Mouse (Mus musculus): ENCODE data around the gene 4933425L06Rik.

4933425L06Rik gene

DNA sequence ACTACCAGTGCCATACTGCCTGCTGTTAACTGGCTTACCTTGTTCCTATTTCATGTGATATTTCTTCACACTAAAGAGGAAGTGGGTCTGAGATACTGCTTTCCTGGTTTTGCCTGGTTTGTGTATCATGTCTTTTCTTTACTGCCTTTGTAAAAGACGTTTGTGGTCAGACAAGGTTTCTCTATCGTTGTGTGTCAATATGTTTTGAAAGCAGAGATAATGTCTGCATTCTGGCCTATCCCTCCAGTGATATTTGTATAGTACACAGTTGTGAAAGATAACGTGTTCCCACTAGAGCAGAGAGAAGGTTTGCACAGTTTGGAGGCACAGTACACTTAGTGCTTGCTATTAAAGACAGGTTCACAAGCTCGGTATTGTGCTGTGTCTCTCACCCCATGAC lies 58.0 kb downstream of the 4933425L06Rik start:
- 83% methylated on average over 4 of the region's 4 CpGs for WGBS

DNA sequence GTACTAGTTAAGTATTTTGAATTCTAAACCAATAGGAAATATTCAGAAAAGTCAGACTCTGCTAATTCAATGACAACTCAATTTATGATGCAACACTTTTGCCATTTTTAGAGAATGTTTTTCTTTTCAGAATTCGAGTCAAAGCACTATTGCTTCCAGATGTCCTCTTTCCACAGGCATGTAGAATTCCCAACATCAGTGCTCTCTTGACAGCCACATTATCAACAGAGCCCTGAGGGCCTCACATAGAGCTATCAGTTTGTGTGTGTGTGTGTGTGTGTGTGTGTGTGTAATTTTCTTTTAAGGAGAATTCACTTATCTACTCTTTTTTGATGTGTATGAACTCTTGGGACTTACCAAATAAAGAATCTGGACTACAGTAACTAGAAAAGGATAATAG lies 64.9 kb downstream of the 4933425L06Rik start:
- whole genome bisulfite sequencing: 43% methylated on average over 1 of the region's 1 CpGs

DNA sequence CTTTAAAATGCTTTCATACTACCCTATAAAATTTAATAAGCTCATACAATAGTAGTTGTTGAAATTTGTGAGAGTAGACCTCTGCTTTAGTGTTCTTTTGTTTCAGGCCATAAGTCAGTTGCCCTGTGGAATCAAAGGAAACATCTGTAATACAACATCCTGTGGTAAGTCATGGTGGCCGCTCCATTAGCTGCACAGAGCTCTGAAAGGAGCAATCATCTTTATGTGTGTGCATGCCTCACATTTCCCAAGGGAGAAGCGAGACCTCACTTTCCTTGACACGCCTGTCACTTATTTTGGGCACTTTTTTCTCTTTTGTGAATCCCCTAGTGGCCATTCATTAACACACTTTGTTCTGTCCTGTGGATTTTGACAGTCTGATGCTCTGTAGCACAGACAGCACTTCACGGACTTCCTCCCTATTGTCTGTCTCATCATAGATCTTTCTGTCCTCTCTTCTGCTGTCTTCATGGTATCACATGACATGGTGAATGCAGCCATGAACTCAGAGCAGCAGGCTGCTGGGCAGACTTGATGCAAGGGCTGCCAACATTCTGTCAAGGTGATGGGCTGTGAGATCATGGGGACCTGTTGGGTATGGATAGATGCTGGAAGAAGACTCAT lies 66.0 kb downstream of the 4933425L06Rik start:
- WGBS: 73% methylated on average over 4 of the region's 4 CpGs

DNA sequence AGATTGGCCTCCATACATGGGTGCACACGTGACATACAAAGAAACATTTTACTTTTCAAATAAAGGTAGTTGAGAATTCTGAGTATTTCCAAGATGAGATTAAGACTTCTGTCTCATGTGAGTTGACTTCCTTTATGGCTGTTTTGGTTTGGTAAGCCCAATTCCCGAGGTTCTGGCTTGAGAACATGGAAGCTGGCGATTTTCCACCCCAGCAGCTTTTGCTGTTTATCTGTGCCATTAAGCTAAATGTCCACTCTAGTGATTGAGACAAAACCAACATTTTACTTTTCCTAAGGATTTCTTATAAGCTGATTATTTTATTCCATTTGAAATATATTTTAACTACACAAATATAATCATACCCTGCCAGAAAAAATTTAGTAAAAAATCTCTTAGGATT lies 68.1 kb downstream of the 4933425L06Rik start:
- 84% methylated on average over 3 of the region's 3 CpGs for WGBS

DNA sequence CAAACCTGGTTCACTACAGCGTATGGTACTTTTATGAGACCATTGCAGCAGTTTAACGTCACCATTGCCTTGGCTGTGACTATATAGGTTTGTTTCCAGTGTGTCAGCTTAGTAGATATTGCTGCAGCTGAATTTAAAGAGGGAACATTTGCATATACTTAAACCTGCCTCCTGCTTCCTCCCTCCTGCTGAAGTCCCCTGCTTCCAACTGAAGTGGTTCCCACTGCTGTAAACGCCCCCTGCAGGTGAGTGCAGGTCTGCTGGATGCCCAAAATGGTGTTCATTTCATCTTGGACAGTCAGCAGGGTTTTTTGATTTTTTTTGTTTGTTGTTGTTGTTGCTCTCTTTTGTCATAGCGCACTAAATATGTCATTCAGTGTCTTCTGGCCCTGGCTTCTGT lies 72.0 kb downstream of the 4933425L06Rik start:
- 61% methylated on average over 4 of the region's 4 CpGs for WGBS

DNA sequence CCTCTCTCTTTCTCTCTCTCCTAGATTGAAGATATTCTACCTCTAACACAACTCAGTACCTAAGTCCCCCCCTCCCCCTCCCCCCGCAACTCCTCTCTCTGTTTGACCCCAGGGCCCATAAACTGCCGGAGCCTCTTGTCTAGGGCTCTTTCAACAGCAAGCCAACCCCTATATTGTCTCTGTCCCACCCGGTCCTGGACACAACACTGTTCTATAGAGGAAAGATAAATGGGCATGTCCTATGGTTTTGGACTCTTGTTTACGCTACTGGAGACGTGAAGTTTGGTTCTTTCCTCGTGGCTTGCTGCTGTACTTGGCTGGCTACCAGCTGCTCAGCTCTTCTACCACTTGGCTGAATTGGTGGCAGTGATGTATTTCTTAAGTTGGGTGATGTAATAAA lies 83.5 kb downstream of the 4933425L06Rik start:
- whole genome bisulfite sequencing: 73% methylated on average over 6 of the region's 6 CpGs
